Mouse (Mus musculus): ENCODE measurements around the gene Pebp1.

Gene Pebp1

DNA sequence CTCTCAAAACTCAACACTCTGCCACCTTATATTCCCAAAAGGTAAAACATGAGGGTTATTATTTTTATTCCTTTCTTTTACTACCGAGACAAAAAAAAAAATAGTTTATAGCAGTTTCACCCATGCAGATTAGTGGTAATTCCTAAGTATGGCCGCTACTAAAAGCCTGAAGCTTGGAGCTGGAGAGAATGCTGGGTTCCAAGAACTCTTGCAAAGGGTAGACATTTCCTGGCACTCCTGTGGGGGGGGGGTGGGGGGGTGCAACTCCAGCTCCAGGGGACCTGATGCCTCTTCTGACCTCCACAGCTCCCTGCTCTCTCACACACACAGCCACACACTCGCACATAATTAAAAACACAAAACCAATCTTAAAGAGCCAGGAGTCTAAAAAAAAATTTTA is 1.1 kb downstream of the Pebp1 start:
- no peak for DNase-seq (ENCODE audit: extremely low read depth, low read depth)

- no peak for DNase-seq (ENCODE audit: extremely low read depth, low read depth)
Observed at GRCm38 (mm10) chr5:117285266-117285665, 2.2 kb downstream of the Pebp1 start.

GRCm38 (mm10) chr5:117284682-117285081 is 2.7 kb downstream of the Pebp1 start:
- DNase-seq (ENCODE audit: extremely low read depth, low read depth) = no peak

DNA sequence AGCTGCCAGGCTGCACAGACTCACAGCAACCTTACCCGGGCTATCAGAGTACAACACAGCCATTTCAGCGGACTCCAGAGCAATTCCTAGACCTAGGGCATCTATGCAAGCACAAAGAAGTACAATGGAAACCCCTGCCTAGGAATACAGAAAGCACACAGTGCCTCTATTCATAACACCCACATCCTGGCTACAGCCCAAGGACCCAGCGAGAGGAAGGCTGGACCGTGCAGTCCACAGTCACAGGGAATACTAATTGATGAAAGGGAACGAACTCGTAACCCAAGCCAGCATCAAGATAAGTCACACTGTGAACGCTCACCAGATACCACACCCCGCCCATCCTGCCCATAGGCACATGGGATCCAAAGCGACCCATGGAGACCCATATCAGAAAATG is 3.4 kb downstream of the Pebp1 start:
- no peak for DNase-seq (ENCODE audit: extremely low read depth, low read depth)

DNA sequence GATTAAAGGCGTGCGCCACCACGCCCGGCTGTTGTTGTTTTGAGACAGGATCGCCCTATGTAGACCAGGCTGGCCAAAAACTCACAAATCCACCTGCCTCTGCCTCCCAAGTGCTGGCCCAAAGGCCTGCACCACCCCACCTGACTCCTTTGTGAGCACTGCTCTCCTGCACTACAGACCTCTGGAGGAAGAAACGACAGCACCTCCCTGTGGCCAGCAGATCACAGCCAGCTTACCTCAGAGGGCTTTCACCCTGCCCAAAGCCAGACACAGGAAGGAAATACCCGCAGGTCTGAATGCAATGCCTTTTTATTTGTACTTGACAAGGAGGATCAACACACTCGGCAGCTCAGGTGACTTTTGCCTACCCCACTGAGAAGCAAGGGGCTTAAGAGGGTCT is 5.1 kb downstream of the Pebp1 start:
- no peak for DNase-seq (ENCODE audit: extremely low read depth, low read depth)

- no peak for DNase-seq (ENCODE audit: extremely low read depth, low read depth)
Observed at GRCm38 (mm10) chr5:117281536-117281935, 5.9 kb downstream of the Pebp1 start.

- no peak for DNase-seq (ENCODE audit: extremely low read depth, low read depth)
Observed at GRCm38 (mm10) chr5:117279669-117280050, 7.8 kb downstream of the Pebp1 start.

- no peak for DNase-seq (ENCODE audit: extremely low read depth, low read depth)
Observed at GRCm38 (mm10) chr5:117278809-117279668, 8.4 kb downstream of the Pebp1 start.

GRCm38 (mm10) chr5:117277784-117278183 is 9.6 kb downstream of the Pebp1 start:
- DNase-seq (ENCODE audit: extremely low read depth, low read depth) = no peak

GRCm38 (mm10) chr5:117274817-117275216 is 12.6 kb downstream of the Pebp1 start:
- DNase-seq (ENCODE audit: extremely low read depth, low read depth) = no peak

- no peak for DNase-seq (ENCODE audit: extremely low read depth, low read depth)
Observed at GRCm38 (mm10) chr5:117271945-117272344, 15.5 kb downstream of the Pebp1 start.

- no peak for DNase-seq (ENCODE audit: extremely low read depth, low read depth)
Observed at GRCm38 (mm10) chr5:117269395-117269794, 18.0 kb downstream of the Pebp1 start.

DNA sequence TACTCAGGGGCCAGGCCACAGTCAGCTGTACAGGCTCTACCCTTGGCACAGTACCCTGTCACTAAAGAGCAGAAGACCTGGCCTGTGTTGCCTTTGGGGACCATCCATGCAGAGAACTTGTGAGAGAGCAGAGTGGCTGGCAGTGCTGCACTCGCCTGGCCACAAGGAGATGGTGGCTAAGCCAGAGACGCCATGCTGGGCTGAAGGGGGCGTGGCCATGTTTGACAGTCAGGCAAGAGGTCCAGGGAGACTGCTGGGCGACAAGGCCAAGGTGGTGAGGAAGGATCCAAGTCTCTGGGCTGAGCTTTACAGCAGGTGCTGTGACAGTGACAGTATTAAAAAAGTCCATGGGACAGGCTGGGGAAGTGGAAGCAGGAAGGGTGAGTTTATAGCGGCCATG is 18.7 kb downstream of the Pebp1 start:
- no peak for DNase-seq (ENCODE audit: extremely low read depth, low read depth)

- no peak for DNase-seq (ENCODE audit: extremely low read depth, low read depth)
Observed at GRCm38 (mm10) chr5:117267913-117268312, 19.5 kb downstream of the Pebp1 start.

GRCm38 (mm10) chr5:117264701-117265100 is 22.7 kb downstream of the Pebp1 start:
- no peak for DNase-seq (ENCODE audit: extremely low read depth, low read depth)

GRCm38 (mm10) chr5:117263566-117263965 is 23.9 kb downstream of the Pebp1 start:
- DNase-seq (ENCODE audit: extremely low read depth, low read depth) = no peak

GRCm38 (mm10) chr5:117258276-117258675 is 29.1 kb downstream of the Pebp1 start:
- no peak for DNase-seq (ENCODE audit: extremely low read depth, low read depth)

GRCm38 (mm10) chr5:117251763-117252162 is 35.7 kb downstream of the Pebp1 start:
- no peak for DNase-seq (ENCODE audit: extremely low read depth, low read depth)

GRCm38 (mm10) chr5:117250796-117251195 is 36.6 kb downstream of the Pebp1 start:
- DNase-seq (ENCODE audit: extremely low read depth, low read depth) = no peak

DNA sequence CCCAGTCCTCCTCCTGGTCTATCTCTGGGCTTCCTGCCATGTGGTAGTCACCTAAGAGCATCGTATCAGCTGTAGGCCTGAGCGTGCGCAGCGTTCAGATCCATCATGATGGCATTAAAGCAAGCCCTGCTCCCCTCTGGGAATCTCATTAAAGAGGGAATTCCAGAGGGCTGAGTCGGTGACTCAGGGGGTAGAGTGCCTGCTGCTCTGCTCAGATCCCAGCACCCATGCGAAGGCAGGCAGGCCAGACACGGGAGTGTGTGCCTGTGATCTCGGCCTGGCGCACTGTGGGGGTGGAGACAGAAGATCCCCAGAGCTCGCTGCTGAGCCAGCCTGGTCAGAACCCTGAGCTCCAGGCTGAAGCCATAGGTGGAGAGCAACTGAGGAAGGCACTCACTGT is 39.1 kb downstream of the Pebp1 start:
- no peak for DNase-seq (ENCODE audit: extremely low read depth, low read depth)

DNA sequence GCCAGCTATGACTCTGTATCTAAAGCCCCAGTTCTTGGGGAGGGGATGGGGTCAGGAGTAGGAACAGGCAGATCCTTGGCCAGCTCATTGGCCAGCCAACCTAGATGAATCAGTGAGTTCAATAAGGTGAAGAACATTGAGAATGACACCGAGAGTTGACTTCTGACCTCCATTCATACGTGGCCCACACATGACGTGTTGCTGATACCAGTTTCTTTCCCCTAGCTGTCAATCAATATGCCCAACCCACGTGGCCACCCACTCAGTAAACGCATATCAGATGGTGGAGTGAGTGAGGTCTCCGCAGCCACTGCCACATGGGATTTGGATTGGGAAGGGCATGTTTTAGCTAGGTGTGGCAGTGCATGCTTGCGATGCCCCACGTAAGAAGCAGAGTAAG is 42.3 kb downstream of the Pebp1 start:
- DNase-seq (ENCODE audit: extremely low read depth, low read depth) = no peak

GRCm38 (mm10) chr5:117242671-117243478 is 44.5 kb downstream of the Pebp1 start:
- no peak for DNase-seq (ENCODE audit: extremely low read depth, low read depth)

Data from MEL-GATA-1-ER (cell line).